Mouse (Mus musculus) embryo, embryonic 11.5 days (tissue): ENCODE measurements around the gene Tatdn3.

Source experiments
- DNase-seq: peaks from one replicate; pipeline ENCODE4 v3.0.0-alpha.2; 2012; ENCODE audit warnings: low read depth, low spot score

Gene Tatdn3

DNA sequence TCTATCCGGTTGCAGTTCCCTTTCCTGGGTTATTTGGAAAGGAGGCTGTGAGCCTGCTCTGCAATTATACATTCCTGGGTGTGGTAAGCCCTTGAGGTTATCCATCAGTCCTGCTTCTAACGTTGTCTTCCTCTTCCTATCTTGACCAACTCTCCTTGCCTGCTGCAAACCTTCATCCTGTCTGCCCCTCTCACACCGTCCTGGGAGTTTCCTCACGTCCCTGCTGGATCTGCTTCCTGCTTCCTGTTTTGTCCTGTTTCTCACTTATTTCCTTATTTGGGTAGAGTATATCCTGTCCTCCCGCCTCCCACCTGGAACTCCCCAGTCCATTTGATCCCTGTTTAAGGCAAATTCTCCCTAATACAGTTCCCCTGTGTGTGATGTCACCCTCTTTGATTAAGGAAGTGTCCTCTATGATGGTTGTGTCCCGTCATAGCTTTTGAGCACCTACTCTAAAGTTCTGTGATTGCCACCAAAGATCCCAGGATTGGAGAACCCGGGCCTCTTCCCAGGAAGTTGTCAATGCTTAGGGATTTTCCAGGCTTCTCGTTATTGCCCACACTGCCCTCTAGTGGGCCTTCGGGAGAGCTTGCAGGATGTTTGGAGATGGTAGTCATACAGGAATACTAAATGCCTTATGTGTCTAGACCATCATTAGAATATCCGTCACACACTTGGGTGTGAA lies 12.6 kb upstream of the Tatdn3 start:
- DNase-seq, result no peak

DNA sequence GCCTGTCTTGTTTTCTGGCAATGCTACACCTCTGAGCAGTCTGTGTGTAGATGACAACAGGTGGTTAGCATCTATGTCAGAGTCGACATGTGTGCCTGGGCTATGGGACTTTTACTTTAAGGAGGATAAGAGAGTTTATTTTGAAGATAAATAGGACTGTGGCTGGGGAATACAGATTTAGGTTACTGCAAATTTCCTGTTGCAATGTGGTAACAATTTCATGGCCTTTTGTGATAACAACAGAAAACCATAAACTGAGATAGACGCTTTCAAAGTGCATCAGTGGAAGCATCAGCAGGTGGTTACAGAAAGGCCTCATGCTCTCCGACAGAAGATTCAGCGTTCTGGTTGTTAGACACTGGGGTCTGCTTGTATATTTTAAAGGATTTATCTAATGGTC lies 10.8 kb upstream of the Tatdn3 start:
- no peak for DNase-seq

DNA sequence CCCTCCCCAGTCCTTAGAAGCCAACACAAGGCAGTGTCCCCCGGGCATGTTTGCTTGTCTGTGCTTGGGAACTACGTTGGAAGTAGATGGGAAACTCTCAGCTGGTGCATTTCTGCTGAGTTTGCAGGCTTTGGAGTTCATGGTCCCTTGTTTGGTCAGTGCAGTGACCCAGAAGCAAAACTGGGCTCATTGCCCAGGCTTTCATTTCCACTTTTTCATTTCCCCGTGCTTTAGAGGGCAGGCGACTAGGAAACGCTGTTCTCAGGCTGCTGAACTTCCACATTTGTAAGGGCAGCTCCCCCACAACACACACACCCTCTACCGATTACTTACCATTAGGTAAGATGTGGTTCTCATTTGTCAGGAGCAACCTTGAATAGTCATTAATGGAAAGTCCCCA lies 10.3 kb upstream of the Tatdn3 start:
- DNase-seq, result no peak

DNA sequence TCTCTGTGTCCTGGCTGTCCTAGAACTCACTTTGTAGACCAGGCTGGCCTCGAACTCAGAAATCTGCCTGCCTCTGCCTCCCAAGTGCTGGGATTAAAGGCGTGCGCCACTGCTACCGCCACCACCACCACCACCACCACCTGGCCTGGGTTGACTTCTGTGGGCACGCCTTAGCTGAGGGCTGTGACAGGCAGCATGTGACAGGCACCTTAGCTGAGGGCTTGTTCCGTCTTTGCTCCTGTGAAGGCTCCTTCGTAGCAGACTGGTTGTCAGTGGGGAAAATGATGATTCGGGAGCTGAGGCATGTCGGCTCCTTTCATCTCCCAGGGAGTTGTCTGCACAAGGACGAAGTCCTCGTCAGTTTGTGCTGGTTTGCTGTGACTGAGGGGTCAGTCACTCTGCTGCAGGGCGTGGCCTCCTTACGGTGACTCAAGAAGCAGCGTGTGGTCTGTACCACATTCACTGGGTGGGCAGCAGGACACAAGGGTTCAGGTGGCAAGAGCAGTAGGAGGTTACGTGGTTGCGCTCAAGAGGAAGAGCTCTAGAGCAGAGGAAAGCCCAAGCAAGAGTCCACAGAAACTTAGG lies 9.7 kb upstream of the Tatdn3 start:
- DNase-seq, result no peak

DNA sequence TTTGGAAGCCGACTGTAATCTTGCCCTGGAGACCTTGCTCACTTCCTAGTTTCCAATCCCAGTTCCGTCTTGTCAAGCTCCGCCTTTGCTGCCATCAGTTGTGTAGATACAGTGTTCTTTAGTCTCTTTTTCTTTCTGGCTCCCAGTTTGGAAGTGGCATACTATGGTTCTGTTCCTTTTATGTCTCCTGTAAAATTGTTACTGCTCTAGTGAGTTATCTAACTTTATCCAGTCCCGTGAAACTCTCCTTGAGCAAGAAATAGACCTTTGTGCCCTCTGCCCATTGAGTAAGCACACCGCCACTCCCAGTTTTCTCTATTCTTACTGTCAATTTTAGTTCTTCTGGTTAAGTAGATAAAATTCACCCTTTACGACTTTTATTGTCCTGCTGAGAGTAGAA lies 8.9 kb upstream of the Tatdn3 start:
- DNase-seq, result no peak

DNA sequence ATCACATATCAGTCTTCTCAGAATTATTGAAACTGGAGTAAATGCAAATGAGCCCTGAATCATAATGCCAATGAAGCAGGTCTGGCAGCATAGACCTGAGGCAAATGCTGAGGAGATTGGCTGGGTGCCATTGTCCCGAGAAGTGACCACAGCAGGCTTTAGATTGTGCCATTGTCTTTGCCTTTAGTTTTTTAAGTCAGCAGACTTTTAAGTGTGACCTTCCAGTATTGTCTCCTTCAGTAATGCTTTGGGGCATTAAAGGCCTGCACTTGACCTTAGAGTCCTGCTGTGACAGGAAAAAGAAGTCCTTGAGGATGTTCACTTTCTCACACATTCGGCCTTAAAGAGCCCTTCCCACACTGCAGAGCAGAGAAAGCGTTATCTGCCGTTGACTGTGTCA lies 7.5 kb upstream of the Tatdn3 start:
- DNase-seq, result no peak

DNA sequence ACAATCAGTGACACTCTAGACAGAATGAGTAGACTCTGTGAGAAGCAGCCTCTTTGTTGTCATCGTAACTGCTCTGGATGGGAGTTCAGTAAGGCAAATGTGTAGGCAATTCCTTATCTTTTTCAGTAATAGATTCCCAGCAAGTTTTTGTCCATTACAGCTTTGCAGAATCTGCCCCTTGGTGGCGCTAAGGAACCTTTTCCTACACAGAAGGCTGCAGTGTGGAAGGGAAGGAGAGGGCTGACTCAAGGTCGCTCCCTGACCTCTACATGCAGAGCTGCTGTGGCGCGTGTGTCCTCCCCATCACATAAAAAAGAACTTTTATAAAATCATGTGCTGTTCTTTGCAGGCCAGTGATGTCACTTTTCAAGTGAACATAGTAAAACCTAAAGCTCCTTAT lies 5.6 kb upstream of the Tatdn3 start:
- DNase-seq, result no peak

DNA sequence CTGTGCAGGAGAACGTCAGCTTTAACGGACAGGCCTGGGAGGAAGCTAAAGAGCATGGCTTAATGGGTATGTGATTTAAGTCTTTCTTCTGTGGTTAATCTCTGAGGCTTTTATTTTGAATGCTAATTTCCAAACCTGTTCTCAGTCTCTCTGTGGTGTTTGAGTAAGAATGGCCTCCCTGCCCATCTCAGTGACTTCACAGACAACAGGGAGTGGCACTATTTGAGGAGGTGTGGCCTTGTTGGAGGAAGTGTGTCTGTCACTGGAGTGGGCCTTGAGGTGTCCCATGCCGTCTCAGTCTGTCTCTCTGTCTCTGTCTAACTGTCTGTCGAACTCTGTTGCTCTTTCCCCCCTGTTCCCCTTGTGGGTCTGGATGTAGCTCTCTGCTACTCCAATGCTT lies 2.5 kb upstream of the Tatdn3 start:
- no peak for DNase-seq

DNA sequence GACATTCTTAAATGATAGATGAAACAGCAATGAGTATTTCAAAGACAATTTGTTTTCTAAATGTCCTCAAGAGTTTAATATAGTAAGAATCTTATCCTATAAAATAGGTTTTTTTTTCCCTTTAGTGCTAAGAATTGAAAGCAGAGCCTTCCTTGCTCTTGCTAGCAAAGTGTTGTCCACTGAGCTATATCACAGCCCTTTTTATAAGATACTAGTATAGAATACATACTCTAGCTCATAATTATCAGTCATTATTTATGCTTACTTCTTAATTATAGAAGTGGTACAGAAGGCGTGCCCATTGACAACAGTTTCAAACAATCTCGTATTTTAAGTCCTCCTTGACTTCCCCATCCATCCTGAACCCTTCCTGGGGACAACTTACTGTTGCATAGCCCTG lies 1.8 kb upstream of the Tatdn3 start:
- DNase-seq, result no peak

DNA sequence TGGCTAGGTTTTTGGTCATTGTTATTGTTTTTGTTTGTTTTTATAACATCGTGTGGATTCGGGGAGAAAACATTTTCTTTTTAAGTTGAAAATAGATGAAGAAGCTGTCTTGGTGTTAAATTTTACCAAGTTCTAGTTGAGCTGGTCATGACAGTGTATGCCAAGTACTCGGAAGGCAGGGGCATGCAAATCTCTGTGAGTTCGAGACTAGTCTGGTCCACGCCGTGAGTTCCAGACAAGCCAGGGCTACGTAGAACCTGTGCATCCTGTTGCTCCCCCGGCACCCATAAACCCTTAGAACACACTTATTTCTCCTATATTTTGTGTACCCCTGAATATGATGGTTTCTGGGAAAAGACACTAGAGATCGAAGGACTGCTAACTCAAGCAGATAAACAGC lies 968 bp upstream of the Tatdn3 start:
- no peak for DNase-seq

DNA sequence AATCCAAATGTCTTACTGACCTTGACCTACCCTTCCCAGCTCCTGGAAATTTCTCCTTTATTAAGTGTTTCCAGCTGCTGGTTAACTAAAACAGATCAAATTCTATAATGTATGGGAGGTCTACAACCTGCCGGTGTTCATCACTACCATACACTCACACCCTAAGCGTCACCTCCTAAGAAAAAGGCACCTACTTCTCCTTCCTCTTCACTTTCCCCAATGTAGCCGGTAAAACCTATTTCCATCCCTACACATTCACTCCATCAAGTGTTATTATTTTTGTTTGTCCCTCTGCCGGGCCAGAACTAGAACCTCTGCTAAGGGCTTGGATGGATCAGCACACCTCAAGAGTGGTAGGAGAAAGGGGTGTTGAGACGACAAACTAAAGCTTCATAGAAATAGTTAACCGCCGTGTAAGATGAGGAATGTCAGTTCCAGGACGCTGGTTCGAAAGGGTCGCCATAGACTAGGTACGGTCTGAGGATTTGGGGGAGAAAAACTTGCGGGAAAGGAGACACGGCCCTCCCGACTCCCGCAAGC lies 421 bp downstream of the Tatdn3 start:
- DNase-seq, result no peak

DNA sequence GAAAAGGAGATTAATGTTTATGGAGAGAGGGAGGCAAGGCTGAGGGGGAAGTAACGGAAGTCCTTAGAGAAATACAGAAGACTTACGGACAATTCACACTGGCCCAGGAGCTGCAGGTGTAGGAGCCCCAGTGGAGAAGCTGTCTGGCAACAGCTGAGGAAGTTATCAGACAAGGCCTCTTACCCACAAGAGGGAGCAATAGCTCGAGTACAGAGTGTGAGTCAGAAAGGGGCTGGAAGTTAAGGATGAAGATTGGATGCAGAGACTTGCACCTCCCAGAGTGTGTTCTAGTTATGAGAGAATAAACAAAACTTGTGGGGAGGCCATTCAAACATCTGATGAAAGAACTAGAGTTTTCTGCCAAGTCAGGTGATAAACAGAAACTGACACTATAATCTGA lies 5.3 kb downstream of the Tatdn3 start:
- no peak for DNase-seq

DNA sequence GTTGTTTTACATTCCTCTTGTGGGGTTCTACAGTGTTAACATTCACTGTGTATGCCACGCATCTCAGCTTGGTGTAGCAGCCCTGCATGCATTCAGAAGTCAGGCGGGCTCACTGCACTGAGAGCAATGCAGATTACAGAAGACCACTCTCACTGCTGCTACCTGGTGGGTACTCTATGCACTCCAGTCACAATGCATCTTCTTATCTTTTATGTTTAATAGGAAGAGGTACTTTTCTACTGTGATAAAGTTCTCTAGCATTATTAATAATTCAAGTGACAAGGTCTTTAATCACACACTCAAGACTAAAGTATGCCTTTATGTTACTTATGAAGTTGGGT lies 7.2 kb downstream of the Tatdn3 start:
- DNase-seq, result no peak

DNA sequence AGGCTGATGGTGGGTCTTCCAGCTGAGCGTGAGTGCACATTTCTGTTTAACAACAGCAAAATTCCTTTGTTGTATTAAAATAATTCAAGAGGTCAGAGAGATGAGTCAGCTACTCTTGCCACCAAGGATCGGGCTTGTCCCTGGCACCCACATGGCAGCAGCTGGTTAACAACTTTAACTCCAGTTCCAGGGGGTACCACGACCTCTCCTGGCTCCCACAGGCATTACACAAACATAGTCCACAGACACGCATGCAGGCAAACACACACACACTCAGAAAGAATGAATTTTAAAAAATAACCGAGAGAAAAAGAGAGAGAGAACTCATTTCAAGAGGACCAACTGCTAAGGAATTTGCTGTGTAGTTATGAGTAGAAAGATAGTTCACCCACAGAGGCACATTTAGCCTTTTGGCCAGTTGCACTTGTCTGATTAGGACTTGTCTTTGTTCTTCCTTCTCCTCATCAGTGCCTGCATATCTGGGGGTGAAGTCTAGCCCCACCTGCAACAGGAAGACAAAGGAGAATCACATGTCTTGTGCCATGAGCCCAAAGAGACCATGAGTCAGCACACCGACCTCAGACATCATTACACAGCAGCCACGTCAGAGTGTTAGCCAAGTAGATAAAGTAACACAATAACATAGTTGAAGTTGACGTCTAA lies 7.7 kb downstream of the Tatdn3 start:
- DNase-seq, result no peak

DNA sequence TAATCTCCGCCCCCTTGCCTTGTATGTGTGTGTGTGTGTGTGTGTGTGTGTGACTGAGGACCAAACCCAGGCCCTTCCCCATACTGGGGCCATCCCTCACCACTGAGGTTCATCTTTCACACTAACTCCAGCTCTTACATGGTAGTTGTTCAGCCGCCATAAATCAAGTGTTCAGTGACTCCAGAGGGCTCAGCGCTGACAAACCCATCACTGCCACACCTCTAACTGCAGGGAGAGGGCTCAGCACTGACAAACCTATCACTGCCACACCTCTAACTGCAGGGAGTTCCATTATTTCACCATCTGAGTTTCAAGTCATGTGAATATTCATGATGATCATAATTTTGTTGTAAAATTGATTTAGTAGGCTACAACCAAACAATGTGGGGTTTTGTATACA lies 9.2 kb downstream of the Tatdn3 start:
- DNase-seq, result no peak

DNA sequence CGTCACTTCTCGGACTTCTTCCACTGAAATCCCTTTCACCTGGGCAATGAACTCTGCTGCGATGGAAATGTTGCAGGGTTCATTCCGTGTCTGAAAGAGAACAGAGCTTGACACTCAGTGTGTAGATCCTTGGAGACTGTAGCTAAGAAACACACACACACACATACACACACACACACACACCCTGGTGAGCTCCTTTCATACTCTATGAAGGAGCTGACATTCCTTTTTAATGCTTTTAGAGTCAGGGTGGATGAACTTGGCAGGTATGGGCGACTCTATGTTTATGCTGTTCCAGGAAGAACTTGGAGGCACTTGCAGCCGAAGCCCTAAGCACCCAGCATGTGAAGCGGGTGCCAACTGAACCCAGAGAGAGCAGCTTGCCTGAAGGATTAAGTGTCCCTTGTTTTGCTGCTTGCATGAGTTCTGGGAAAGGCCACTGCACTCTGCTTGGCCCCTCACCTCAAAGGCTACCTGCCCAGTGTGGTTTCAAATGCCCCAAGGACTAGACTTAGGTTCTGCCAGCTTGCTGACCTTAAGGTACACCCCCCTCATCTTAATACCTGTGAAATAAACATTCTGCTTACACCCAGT lies 16.4 kb downstream of the Tatdn3 start:
- no peak for DNase-seq

DNA sequence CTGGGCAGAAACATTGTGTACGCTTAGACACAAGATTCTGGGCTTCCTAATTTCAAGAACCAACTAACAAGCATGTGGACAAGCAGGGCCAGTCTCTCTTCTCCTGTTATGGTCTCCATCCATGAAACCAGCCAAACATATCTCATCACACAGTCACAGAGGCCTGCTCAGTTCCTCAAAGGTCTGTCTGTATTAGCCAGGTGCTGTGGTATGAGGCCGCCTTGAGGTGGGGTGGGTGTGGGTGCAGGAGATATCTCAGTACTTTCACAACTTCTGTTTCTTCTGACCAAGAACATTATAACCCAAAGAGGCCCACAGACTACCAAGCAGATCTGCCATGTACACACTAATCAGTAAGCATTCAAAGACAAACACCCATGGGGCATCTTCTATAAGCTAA lies 17.5 kb downstream of the Tatdn3 start:
- no peak for DNase-seq

DNA sequence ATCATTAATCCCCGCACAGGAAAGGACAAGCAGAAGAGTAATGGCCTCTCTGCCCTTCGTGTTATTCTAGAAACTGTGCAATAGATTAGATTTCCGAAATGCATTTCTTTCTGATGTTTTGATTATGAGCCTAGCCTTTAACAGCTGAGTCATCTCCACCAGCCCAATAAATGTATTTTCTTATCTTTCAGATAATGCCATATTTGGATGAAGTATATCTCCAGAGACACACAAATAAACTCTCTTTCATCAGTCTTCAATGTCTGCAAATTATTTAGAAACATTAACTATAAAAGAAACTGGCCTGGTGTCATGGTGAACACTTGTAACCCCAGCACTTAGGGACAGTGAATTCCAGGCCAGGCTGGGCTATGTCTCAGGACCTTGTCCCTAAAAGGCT lies 20.0 kb downstream of the Tatdn3 start:
- DNase-seq, result no peak

DNA sequence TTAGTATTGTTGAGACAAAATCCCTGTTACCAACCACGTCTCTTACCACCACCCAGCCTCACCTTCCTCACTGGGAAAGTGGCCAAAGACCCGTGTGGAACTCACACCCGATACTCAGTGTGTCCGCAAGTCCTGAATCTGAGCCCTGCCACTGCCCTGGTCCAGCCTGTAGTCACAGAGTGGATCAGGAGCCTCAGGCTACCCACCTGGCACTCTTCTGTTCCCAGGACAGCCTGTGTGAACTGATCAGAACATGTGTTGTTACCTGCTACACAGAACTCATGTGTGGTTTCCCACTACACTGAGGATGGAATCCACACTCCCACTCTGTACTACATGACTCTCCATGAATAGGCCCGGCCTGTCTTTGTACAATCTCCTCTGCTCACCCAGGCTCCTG lies 20.6 kb downstream of the Tatdn3 start:
- no peak for DNase-seq

DNA sequence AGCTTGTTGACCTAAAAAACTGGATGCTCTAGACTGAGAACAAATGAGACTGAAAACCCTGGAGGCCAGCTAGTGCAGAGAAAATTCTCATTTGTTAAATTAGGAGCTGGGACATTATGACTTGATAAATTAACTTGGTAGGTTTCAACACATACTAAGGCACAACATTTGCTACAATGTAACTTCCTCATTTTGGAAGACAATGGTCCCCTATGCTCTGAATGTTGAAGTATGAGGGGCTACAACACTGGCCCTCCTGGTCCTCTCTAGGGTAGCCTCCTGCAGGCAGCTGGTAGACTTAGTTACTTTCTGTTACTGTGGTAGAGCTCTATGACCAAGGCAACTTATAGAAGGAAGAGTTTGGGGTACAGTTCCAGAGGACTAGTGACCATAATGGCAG lies 21.4 kb downstream of the Tatdn3 start:
- no peak for DNase-seq

DNA sequence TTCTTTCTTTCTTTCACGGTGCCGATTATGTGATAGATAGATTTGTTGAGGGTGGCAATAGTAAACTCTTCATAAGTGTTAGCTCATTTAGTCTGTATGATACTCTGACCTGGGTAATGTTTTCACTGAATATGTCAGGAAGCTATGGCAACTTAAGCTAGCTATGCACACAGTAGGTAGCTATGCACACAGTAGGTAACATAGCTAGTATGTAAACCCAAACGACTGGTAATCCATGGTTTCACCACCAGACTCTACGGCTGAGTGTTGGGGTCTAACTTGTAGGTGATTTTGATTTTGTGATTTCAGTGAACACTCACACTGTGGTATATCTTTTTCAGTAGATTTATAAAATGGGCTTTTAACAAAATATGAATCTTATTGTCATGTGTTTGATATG lies 24.7 kb downstream of the Tatdn3 start:
- no peak for DNase-seq

DNA sequence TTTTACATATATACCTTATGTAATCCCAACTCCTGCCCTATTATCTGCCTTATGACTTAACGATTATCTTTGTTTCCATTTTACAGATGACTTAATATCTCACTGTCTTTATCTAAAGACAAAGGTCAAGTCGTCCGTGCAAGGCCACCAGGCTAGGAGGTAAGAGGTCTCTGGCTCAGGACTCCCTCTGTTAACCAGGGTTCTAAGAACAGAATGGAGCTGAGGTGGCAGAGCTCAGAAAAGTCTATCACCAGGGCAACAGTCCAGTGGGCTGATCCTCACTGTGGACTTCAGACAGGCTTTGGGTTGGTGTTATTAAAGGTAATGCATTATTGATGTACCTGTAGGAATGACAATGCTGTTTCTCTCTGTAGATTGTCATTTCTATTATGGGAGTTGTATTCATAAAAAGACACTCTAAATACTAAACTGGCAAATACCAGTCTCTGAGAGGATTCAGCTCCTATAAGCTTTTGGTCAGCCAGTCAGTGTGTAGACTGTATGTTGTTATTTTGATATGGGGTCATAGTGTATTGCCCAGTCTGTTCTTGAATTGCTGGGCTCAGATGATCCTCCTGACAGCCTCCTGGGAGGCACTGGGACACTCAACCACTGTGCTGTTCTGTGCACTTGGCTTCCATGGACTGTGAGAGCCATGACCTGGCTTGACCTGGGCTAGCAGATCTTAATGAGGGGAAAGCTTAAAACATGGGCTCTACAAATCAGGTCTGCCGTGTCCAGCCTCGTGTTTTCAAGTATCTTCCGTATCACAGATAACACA lies 26.0 kb downstream of the Tatdn3 start, which contains the start of gene Spata45:
Gene Spata45, plus strand, starts transcription at position 86 of the 781 bp plus-strand sequence.
- DNase-seq, result no peak
